Mouse (Mus musculus) hindbrain, embryonic 12.5 days (tissue): ENCODE data around the gene Bcat2. TPM values are rescaled to one million over a fixed set of nuclear protein-coding genes. Genes with fewer than 3 reads are reported as not detected.

Source experiments
- ATAC-seq: fragments of 200-750 bp; cut with Nextera tagmentation; 2 replicates; pipeline ENCODE4 v1.8.0; 2017; ENCODE audit warnings: moderate TSS enrichment; ENCODE audit not compliant: low FRiP score
- H3K27ac ChIP-seq: fragments of 300-500 bp; sonication (generic); 2 replicates; pipeline ENCODE4 v1.5.1; 2016; ENCODE audit warnings: mild to moderate bottlenecking
- H3K27me3 ChIP-seq: fragments of 300-500 bp; sonication (generic); 2 replicates; pipeline ENCODE4 v1.6.1; 2016; ENCODE audit warnings: mild to moderate bottlenecking
- H3K36me3 ChIP-seq: fragments of 300-500 bp; sonication (generic); 2 replicates; pipeline ENCODE4 v1.6.1; 2016; ENCODE audit warnings: mild to moderate bottlenecking
- H3K4me1 ChIP-seq: fragments of 300-500 bp; sonication (generic); 2 replicates; pipeline ENCODE4 v1.6.1; 2016
- H3K4me2 ChIP-seq: fragments of 300-500 bp; sonication (generic); replicated peaks from 2 replicates; pipeline ENCODE4 v1.6.1; 2016; ENCODE audit warnings: mild to moderate bottlenecking
- H3K4me3 ChIP-seq: fragments of 300-500 bp; sonication (generic); 2 replicates; pipeline ENCODE4 v1.5.1; 2016; ENCODE audit warnings: mild to moderate bottlenecking
- H3K9ac ChIP-seq: fragments of 300-500 bp; sonication (generic); 2 replicates; pipeline ENCODE4 v1.6.1; 2016; ENCODE audit warnings: mild to moderate bottlenecking, moderate library complexity
- H3K9me3 ChIP-seq: fragments of 300-500 bp; sonication (generic); replicated peaks from 2 replicates; pipeline ENCODE4 v1.6.1; 2016; ENCODE audit warnings: mild to moderate bottlenecking
- WGBS: fragments of 180-500 bp; shearing (Covaris S2); methylation state at CpG from one replicate; pipeline ENCODE4 v1.1.7; 2016; 5-methylcytosine and 5-hydroxymethylcytosine counted together
- polyA plus RNA-seq: library from polyadenylated mRNA; unstranded; fragments of >200 nt; fragmentation: Nextera tagmentation; extraction: Ambion mirVana; gene quantifications from 2 replicates; pipeline ENCODE4 v1.2.1, GENCODE M21; 2016

The Bcat2 gene
- polyA plus RNA-seq, 1 experiment from 2014 or later: 35.2 TPM

GRCm38 (mm10) chr7:45553990-45554389 lies 16.0 kb upstream of the Bcat2 start:
- 93% methylated on average over 2 of the region's 2 CpGs for WGBS

DNA sequence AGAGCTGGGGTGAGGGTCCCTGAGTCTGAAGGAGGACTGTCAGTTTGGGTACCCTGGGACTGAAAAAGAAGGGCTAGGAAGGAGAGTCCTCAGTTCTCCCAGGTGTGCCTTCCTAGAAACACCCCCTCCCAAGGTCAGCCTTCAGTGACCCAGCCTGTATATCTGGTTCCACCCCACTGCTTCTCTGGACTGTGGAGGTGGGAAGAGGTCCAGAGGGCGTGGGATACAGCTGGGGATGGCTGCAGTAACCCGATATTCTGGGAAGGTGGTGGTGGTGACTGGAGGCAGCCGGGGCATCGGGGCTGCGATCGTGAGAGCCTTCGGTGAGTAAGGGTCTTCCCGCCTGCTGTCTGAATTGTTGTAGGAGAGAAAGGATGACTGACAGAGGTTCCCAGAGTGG lies 15.2 kb upstream of the Bcat2 start, which contains the start of gene Hsd17b14:
Gene Hsd17b14, plus strand, starts transcription at position 150 of the 400 bp plus-strand sequence.
- H3K27ac ChIP-seq: no peak within 1 kb of the TSS
- 30% methylated on average over 8 of the region's 8 CpGs for WGBS
- no peaks in the 10 kb centered on the region for H3K27me3 ChIP-seq
- no peak within 1 kb of the TSS for H3K4me3 ChIP-seq
- H3K4me1 ChIP-seq: no peaks in the 10 kb centered on the region
- no peak within 1 kb of the TSS for H3K9ac ChIP-seq
- H3K9me3 ChIP-seq: no peaks in the 10 kb centered on the region
- no peak within 1 kb of the TSS for H3K4me2 ChIP-seq
- no peak for ATAC-seq
- no peaks in the 10 kb centered on the region for H3K36me3 ChIP-seq

More at GRCm38 (mm10) chr7:45553990-45554389, 16.0 kb upstream of the Bcat2 start:
- no peak overlapping the region for H3K4me2 ChIP-seq
- no peaks in the 10 kb centered on the region for H3K36me3 ChIP-seq
- H3K4me3 ChIP-seq: no peak overlapping the region
- no peaks in the 10 kb centered on the region for H3K27me3 ChIP-seq
- H3K9ac ChIP-seq: no peak overlapping the region
- ATAC-seq: no peak
- no peaks in the 10 kb centered on the region for H3K9me3 ChIP-seq
- no peaks in the 10 kb centered on the region for H3K4me1 ChIP-seq
- no peak overlapping the region for H3K27ac ChIP-seq

- no peak overlapping the region for H3K4me2 ChIP-seq
- H3K4me1 ChIP-seq: no peaks in the 10 kb centered on the region; the same call in 1 of the 2 replicates
- H3K4me3 ChIP-seq: no peak overlapping the region
- no peaks in the 10 kb centered on the region for H3K36me3 ChIP-seq
- H3K9me3 ChIP-seq: no peaks in the 10 kb centered on the region
- no peak for ATAC-seq
- H3K27ac ChIP-seq: no peak overlapping the region
- WGBS: 30% methylated on average over 8 of the region's 8 CpGs
- 0 out of 2 replicates have a peak, but pooled peaks cover 2% of the 10 kb centered on the region for H3K27me3 ChIP-seq
- H3K9ac ChIP-seq: no peak overlapping the region
These were observed 14.2 kb upstream of the Bcat2 start for GRCm38 (mm10) chr7:45555787-45556186.

DNA sequence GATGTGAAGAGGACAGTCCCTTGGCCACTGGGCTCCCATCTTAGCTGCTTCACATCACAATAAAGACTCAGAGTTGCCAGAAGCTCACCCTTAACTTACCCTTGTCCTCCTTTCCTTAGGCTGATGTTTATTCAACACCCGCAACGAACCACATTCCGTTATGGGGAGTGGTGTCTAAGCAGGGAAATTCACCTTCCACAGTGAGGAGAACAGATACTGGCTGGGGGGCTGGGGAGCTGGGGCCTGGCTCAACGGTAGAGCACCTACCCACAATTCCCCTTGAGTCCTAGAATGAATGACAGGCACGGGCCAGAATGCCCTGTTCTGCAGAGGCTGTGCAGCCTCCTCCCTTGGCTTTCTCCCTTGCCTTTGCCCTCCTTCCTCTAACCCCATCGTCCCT lies 11.0 kb upstream of the Bcat2 start:
- H3K9ac ChIP-seq: no peak overlapping the region
- 0 out of 2 replicates have a peak, but pooled peaks cover 4% of the 10 kb centered on the region for H3K27me3 ChIP-seq
- no peak overlapping the region for H3K4me3 ChIP-seq
- no peak for ATAC-seq
- H3K4me1 ChIP-seq: no peaks in the 10 kb centered on the region; the same call in 1 of the 2 replicates
- 69% methylated on average over 6 of the region's 6 CpGs for WGBS
- no peak overlapping the region for H3K4me2 ChIP-seq
- no peaks in the 10 kb centered on the region for H3K9me3 ChIP-seq
- no peaks in the 10 kb centered on the region for H3K36me3 ChIP-seq
- no peak overlapping the region for H3K27ac ChIP-seq

GRCm38 (mm10) chr7:45560241-45560640 lies 9.7 kb upstream of the Bcat2 start:
- H3K4me3 ChIP-seq: no peak overlapping the region
- H3K9me3 ChIP-seq: no peaks in the 10 kb centered on the region
- no peaks in the 10 kb centered on the region for H3K36me3 ChIP-seq
- ATAC-seq: no peak
- 0 out of 2 replicates have a peak, but pooled peaks cover 4% of the 10 kb centered on the region for H3K27me3 ChIP-seq
- no peak overlapping the region for H3K4me2 ChIP-seq
- H3K4me1 ChIP-seq: no peaks in the 10 kb centered on the region; the same call in 1 of the 2 replicates
- WGBS: 79% methylated on average over 7 of the region's 7 CpGs
- no peak overlapping the region for H3K27ac ChIP-seq
- H3K9ac ChIP-seq: no peak overlapping the region

GRCm38 (mm10) chr7:45560843-45561623 lies 8.9 kb upstream of the Bcat2 start:
- H3K27ac ChIP-seq: no peak overlapping the region
- H3K9me3 ChIP-seq: no peaks in the 10 kb centered on the region
- H3K36me3 ChIP-seq: no peaks in the 10 kb centered on the region
- no peak overlapping the region for H3K9ac ChIP-seq
- ATAC-seq: peak; percentile 52; the same call in 1 of the 2 replicates
- H3K4me2 ChIP-seq: peak overlapping the region; percentile 4; the same call in 1 of the 2 replicates
- 25% methylated on average over 17 of the region's 17 CpGs for WGBS
- H3K4me3 ChIP-seq: no peak overlapping the region
- H3K4me1 ChIP-seq: no peaks in the 10 kb centered on the region; the same call in 1 of the 2 replicates
- 0 out of 2 replicates have a peak, but pooled peaks cover 4% of the 10 kb centered on the region for H3K27me3 ChIP-seq

GRCm38 (mm10) chr7:45561624-45562520 lies 8.1 kb upstream of the Bcat2 start:
- Histone ChIP-seq H3K9me3 (no peaks in the 10 kb centered on the region), H3K4me1 (no peaks in the 10 kb centered on the region; the same call in 1 of the 2 replicates), H3K36me3 (no peaks in the 10 kb centered on the region), H3K27ac (no peak overlapping the region), H3K27me3 (0 out of 2 replicates have a peak, but pooled peaks cover 4% of the 10 kb centered on the region), H3K4me2 (0 out of 2 replicates have a peak overlapping the region, but pooled peaks have one; percentile 4), H3K4me3 (no peak overlapping the region), H3K9ac (0 out of 2 replicates have a peak overlapping the region, but pooled peaks have one; percentile 8)
- peak; percentile 35; the same call in 1 of the 2 replicates for ATAC-seq
- WGBS: 52% methylated on average over 12 of the region's 12 CpGs

GRCm38 (mm10) chr7:45564811-45565210 lies 5.1 kb upstream of the Bcat2 start:
- Histone ChIP-seq H3K9ac (no peak overlapping the region; the same call in 1 of the 2 replicates), H3K4me1 (peaks cover 12% of the 10 kb centered on the region), H3K36me3 (no peaks in the 10 kb centered on the region), H3K27me3 (0 out of 2 replicates have a peak, but pooled peaks cover 4% of the 10 kb centered on the region), H3K4me3 (no peak overlapping the region), H3K27ac (no peak overlapping the region), H3K4me2 (no peak overlapping the region), H3K9me3 (no peaks in the 10 kb centered on the region)
- WGBS: 74% methylated on average over 2 of the region's 2 CpGs
- ATAC-seq: no peak

DNA sequence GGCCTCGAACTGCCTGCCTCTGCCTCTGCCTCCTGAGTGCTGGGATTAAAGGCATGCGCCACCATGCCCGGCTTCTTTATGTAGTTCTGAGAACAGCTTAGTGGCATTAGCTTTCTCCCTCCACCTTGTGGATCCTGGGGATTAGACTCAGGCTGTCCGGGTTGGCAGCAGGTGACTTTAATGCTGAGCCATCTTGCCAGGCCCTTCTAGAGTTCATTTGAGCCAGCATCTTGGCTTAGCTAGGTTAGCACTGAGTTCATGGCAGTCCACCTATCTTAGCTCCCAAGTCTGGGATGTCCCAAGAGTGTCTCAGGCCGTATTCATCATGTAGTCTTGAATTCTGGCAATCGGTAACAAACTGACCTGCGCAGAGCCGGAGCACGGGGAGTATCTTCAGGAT lies 4.5 kb upstream of the Bcat2 start:
- no peak for ATAC-seq
- no peak overlapping the region for H3K9ac ChIP-seq
- H3K27ac ChIP-seq: no peak overlapping the region
- WGBS: 93% methylated on average over 9 of the region's 9 CpGs
- no peak overlapping the region for H3K4me3 ChIP-seq
- no peak overlapping the region for H3K4me2 ChIP-seq
- peaks cover 14% of the 10 kb centered on the region for H3K4me1 ChIP-seq
- H3K27me3 ChIP-seq: 0 out of 2 replicates have a peak, but pooled peaks cover 4% of the 10 kb centered on the region
- H3K36me3 ChIP-seq: no peaks in the 10 kb centered on the region
- no peaks in the 10 kb centered on the region for H3K9me3 ChIP-seq

DNA sequence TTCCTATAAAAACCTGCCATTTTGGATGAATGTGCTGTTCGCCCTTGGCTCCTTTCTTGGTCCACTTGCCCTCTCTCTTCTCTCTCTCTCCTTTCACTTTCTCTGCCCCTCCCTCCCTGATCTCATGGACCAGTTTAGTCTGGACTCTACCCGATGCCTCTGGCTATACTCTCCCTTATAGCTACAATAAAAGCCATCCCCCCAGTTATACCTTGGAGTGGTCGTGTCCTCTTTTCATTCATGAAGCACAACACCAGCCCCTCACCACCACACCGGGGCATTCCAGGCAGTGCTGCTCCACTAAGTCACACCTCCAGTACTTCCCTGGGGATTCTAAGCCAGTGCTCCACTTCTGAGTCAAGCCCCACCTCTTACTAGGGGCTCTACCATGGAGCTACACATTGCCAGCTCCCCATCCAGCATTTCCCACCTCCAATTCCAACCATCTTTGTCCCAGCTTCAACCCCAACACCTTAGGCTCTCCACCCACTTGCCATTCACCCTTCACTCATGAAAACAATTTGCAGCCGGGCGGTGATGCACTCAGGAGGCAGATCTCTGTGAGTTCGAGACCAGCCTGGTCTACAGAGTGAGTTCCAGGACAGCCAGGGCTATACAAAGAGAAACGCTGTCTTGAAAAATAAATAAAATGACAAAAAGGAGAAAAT lies 2.7 kb upstream of the Bcat2 start:
- no peak overlapping the region for H3K27ac ChIP-seq
- H3K4me1 ChIP-seq: peaks cover 30% of the 10 kb centered on the region
- H3K4me2 ChIP-seq: peak overlapping the region; percentile 82
- H3K9me3 ChIP-seq: no peaks in the 10 kb centered on the region
- H3K4me3 ChIP-seq: no peak overlapping the region
- no peaks in the 10 kb centered on the region for H3K36me3 ChIP-seq
- H3K9ac ChIP-seq: no peak overlapping the region
- no peak for ATAC-seq
- H3K27me3 ChIP-seq: no peaks in the 10 kb centered on the region
- WGBS: 73% methylated on average over 8 of the region's 8 CpGs

- Histone ChIP-seq H3K27ac (peak overlapping the region; percentile 71), H3K9me3 (no peaks in the 10 kb centered on the region), H3K4me3 (peak overlapping the region; percentile 47), H3K9ac (peak overlapping the region; percentile 61), H3K27me3 (no peaks in the 10 kb centered on the region), H3K4me1 (peaks cover 30% of the 10 kb centered on the region), H3K4me2 (peak overlapping the region; percentile 82), H3K36me3 (no peaks in the 10 kb centered on the region)
- WGBS: under 1% methylated on average over 24 of the region's 24 CpGs
- peak; percentile 94 for ATAC-seq
These were observed 2.0 kb upstream of the Bcat2 start for GRCm38 (mm10) chr7:45567780-45568516.
